ENCODE assay signal across 8 mouse cellular contexts in the genomic region with DNA sequence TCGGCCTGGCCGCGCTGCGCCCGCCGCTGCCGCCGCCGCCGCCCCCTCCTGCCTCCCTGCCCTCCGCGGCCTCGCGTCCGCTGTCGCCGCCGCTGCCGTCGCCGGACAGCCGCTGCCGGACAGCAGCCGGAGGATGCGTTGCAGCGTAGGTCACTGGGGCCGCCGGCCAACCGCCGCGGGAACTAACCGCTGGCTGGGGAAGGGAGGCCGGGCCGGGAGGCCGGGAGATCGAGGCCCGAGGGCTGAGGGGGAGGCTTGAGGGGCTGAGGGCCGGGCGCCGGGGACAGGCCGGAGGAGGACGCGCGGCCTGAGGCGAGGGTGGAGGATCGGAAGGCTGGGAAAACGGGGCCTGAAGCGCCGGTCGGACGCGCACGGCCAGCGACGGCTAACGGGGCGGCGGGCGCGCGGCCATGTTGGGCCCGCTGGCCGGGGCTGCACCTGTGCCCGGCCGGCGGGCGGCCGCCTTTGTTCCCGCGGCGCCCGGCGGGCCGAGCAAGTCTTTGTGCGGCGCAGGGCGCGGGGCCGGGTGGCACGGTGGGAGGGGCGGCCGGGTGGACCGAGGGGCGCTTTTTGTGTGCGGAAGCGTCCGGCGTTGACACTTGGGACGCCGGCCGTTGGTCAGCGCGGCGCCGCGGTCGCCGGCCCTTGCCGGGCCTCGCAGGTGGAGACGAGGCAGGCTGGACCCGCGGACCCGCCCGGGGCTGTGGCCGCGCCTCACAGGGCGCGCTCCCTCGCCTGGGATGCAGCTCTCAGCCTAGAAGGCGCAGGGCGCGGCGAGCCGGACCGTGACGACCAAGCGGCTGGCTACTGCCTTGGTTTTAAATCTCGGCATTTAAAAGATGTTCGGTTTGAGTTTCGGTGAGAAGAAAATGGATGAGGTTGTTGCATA. TPM values are rescaled to one million over a fixed set of nuclear protein-coding genes. Genes with fewer than 3 reads are reported as not detected.
DNase-seq lines count a peak whose midpoint lies in the region; ATAC-seq lines count a peak whose summit lies in the region.

No protein-coding gene starts in this region.

- H3K27ac ChIP-seq in embryonic facial prominence, embryonic 14.5 days (replicated peaks; ENCODE audit: low read depth, low read length): peak overlapping the region; percentile 97
- H3K27ac ChIP-seq in heart, embryonic 10.5 days: peak overlapping the region; percentile 99
- H3K27ac ChIP-seq in kidney, embryonic 15.5 days: peak overlapping the region; percentile 98
- H3K27ac ChIP-seq in liver, embryonic 15.5 days (replicated peaks): peak overlapping the region; percentile 92
- H3K27ac ChIP-seq in neural tube, embryonic 13.5 days (replicated peaks): peak overlapping the region; percentile 100

- H3K4me1 ChIP-seq in embryonic facial prominence, embryonic 14.5 days (ENCODE audit: control insufficient read depth, insufficient read depth, low read length): peaks cover 18% of the 10 kb centered on the region; the same call in 1 of the 2 replicates
- H3K4me1 ChIP-seq in heart, embryonic 10.5 days: peaks cover 42% of the 10 kb centered on the region
- H3K4me1 ChIP-seq in kidney, embryonic 15.5 days: peaks cover 37% of the 10 kb centered on the region
- peaks cover 71% of the 10 kb centered on the region for H3K4me1 ChIP-seq in liver, embryonic 15.5 days (replicated peaks)
- peaks cover 58% of the 10 kb centered on the region for H3K4me1 ChIP-seq in neural tube, embryonic 13.5 days (replicated peaks)

- 1% methylated on average over 32 of the region's 121 CpGs for WGBS in embryonic facial prominence, embryonic 14.5 days
- under 1% methylated on average over 107 of the region's 121 CpGs for WGBS in heart, embryonic 10.5 days
- WGBS in kidney, embryonic 15.5 days: under 1% methylated on average over 106 of the region's 121 CpGs
- WGBS in liver, embryonic 15.5 days (ENCODE audit: insufficient replicate concordance): under 1% methylated on average over 120 of the region's 121 CpGs
- under 1% methylated on average over 90 of the region's 121 CpGs for WGBS in neural tube, embryonic 13.5 days

- peak; percentile 73 for DNase-seq in A20 (ENCODE audit: low read depth, low spot score)
- peak; percentile 71 to 82 for DNase-seq in adrenal gland, postnatal 36 days
- DNase-seq in embryonic facial prominence, embryonic 14.5 days (ENCODE audit: low spot score): peak; percentile 38
- peak; percentile 84 for DNase-seq in heart, embryonic 10.5 days (ENCODE audit: low spot score)
- DNase-seq in testis, postnatal 10 days (ENCODE audit: low spot score): peak; percentile 77

- ATAC-seq in embryonic facial prominence, embryonic 14.5 days (ENCODE audit: low read depth): peak; percentile 20; the same call in 1 of the 2 replicates
- ATAC-seq in kidney, embryonic 15.5 days (replicated peaks; ENCODE audit: low FRiP score): peak; percentile 80
- peak; percentile 53 for ATAC-seq in liver, embryonic 15.5 days (ENCODE audit: insufficient read depth)
- ATAC-seq in neural tube, embryonic 13.5 days (ENCODE audit: low read depth): peak; percentile 54

- peak overlapping the region; percentile 100 for H3K4me3 ChIP-seq in embryonic facial prominence, embryonic 14.5 days (ENCODE audit: low read depth, low read length)
- H3K4me3 ChIP-seq in heart, embryonic 10.5 days: peak overlapping the region; percentile 100
- peak overlapping the region; percentile 99 for H3K4me3 ChIP-seq in kidney, embryonic 15.5 days (replicated peaks)
- H3K4me3 ChIP-seq in liver, embryonic 15.5 days (replicated peaks): peak overlapping the region; percentile 100
- H3K4me3 ChIP-seq in neural tube, embryonic 13.5 days: peak overlapping the region; percentile 100

- no peaks in the 10 kb centered on the region for H3K36me3 ChIP-seq in embryonic facial prominence, embryonic 14.5 days (ENCODE audit: control insufficient read depth, insufficient read depth, low read length)
- H3K36me3 ChIP-seq in heart, embryonic 10.5 days: peaks cover 8% of the 10 kb centered on the region
- H3K36me3 ChIP-seq in kidney, embryonic 15.5 days: peaks cover 9% of the 10 kb centered on the region; the same call in 1 of the 2 replicates
- peaks cover 20% of the 10 kb centered on the region for H3K36me3 ChIP-seq in liver, embryonic 15.5 days (replicated peaks)
- no peaks in the 10 kb centered on the region for H3K36me3 ChIP-seq in neural tube, embryonic 13.5 days

- no peaks in the 10 kb centered on the region for H3K9me3 ChIP-seq in embryonic facial prominence, embryonic 14.5 days (ENCODE audit: control insufficient read depth, low read length)
- H3K9me3 ChIP-seq in heart, embryonic 10.5 days: no peaks in the 10 kb centered on the region
- H3K9me3 ChIP-seq in kidney, embryonic 15.5 days (replicated peaks): no peaks in the 10 kb centered on the region
- H3K9me3 ChIP-seq in liver, embryonic 15.5 days (replicated peaks): no peaks in the 10 kb centered on the region
- H3K9me3 ChIP-seq in neural tube, embryonic 13.5 days: no peaks in the 10 kb centered on the region

- no peaks in the 10 kb centered on the region for H3K27me3 ChIP-seq in embryonic facial prominence, embryonic 14.5 days (replicated peaks; ENCODE audit: control insufficient read depth, insufficient read depth, low read length)
- no peaks in the 10 kb centered on the region for H3K27me3 ChIP-seq in heart, embryonic 10.5 days (ENCODE audit: insufficient read depth, poor library complexity, severe bottlenecking)
- no peaks in the 10 kb centered on the region for H3K27me3 ChIP-seq in kidney, embryonic 15.5 days
- no peaks in the 10 kb centered on the region for H3K27me3 ChIP-seq in liver, embryonic 15.5 days
- H3K27me3 ChIP-seq in neural tube, embryonic 13.5 days: no peaks in the 10 kb centered on the region

- H3K9ac ChIP-seq in embryonic facial prominence, embryonic 14.5 days (ENCODE audit: low read depth, low read length): peak overlapping the region; percentile 99
- H3K9ac ChIP-seq in kidney, embryonic 15.5 days: peak overlapping the region; percentile 98
- peak overlapping the region; percentile 98 for H3K9ac ChIP-seq in liver, embryonic 15.5 days
- H3K9ac ChIP-seq in neural tube, embryonic 13.5 days: peak overlapping the region; percentile 100

- H3K4me2 ChIP-seq in embryonic facial prominence, embryonic 14.5 days (ENCODE audit: low read depth, low read length): peak overlapping the region; percentile 71
- H3K4me2 ChIP-seq in kidney, embryonic 15.5 days: peak overlapping the region; percentile 93
- peak overlapping the region; percentile 93 for H3K4me2 ChIP-seq in liver, embryonic 15.5 days
- peak overlapping the region; percentile 81 for H3K4me2 ChIP-seq in neural tube, embryonic 13.5 days

RNA-seq across cellular contexts. Expression of gene Nsd2, which starts 0.5 kb away (rescaled TPM):
- 10 to 100 TPM; 40.9 to 55.2 TPM for total RNA-seq in adrenal gland, postnatal 36 days (2021)
- 40.4 and 45.7 TPM in 2 replicates for polyA plus RNA-seq in embryonic facial prominence, embryonic 14.5 days (2014; fragmentation: Nextera tagmentation; extraction: Ambion mirVana)
- 45.7 and 48.7 TPM in 2 replicates for polyA plus RNA-seq in heart, embryonic 10.5 days (2016; fragmentation: Nextera tagmentation; extraction: Ambion mirVana)
- 45.2 and 45.4 TPM in 2 replicates for polyA plus RNA-seq in kidney, embryonic 15.5 days (2015; fragmentation: Nextera tagmentation; extraction: Ambion mirVana)
- polyA plus RNA-seq in liver, embryonic 15.5 days (2015; fragmentation: Nextera tagmentation; extraction: Ambion mirVana): 23.0 and 26.9 TPM in 2 replicates
- 63.1 and 68.8 TPM in 2 replicates for polyA plus RNA-seq in neural tube, embryonic 13.5 days (2015; fragmentation: Nextera tagmentation; extraction: Ambion mirVana)

RNA-seq across cellular contexts. Expression of gene Letm1, which starts 38.4 kb away (rescaled TPM):
- 100 to 1,000 TPM; 132 to 134 TPM for total RNA-seq in adrenal gland, postnatal 36 days (2021)
- polyA plus RNA-seq in embryonic facial prominence, embryonic 14.5 days (2014; fragmentation: Nextera tagmentation; extraction: Ambion mirVana): 39.3 and 39.5 TPM in 2 replicates
- polyA plus RNA-seq in heart, embryonic 10.5 days (2016; fragmentation: Nextera tagmentation; extraction: Ambion mirVana): 53.2 and 56.3 TPM in 2 replicates
- polyA plus RNA-seq in kidney, embryonic 15.5 days (2015; fragmentation: Nextera tagmentation; extraction: Ambion mirVana): 45.7 and 48.4 TPM in 2 replicates
- 18.9 and 21.3 TPM in 2 replicates for polyA plus RNA-seq in liver, embryonic 15.5 days (2015; fragmentation: Nextera tagmentation; extraction: Ambion mirVana)
- polyA plus RNA-seq in neural tube, embryonic 13.5 days (2015; fragmentation: Nextera tagmentation; extraction: Ambion mirVana): 58.3 and 59.4 TPM in 2 replicates

Comparison
In these comparisons a context has a peak if more than half of its experiments do, and no peak if none do; other contexts are left out.
1. Peak in every context shown above with its lines: DNase-seq, ATAC-seq, H3K4me3 ChIP-seq and H3K27ac ChIP-seq.
2. ATAC-seq: peak in every context shown above with its lines; median percentile 80 in kidney, embryonic 15.5 days; 54 in neural tube, embryonic 13.5 days; 53 in liver, embryonic 15.5 days; 20 in embryonic facial prominence, embryonic 14.5 days.